Mouse (Mus musculus) liver, postnatal 0 days (tissue): ENCODE results near the gene D430041D05Rik.

Source experiments
- CTCF ChIP-seq: sonication (generic); IDR thresholded peaks from 2 replicates; pipeline ENCODE4 v1.5.1; 2016; ENCODE audit warnings: antibody characterized with exemption, low read depth
- EP300 ChIP-seq: IDR thresholded peaks from 2 replicates; pipeline ENCODE4 v1.6.1; 2016; ENCODE audit warnings: antibody characterized with exemption, low read depth, mild to moderate bottlenecking

- TF ChIP-seq CTCF (no peak), EP300 (no peak)
Observed at GRCm38 (mm10) chr2:104122505-104123378, 288.1 kb downstream of the D430041D05Rik start, which contains the start of gene A930018P22Rik.
